In genomic region chr2:180227262-180228059, GRCm38 (mm10) we compare ENCODE assay signal across 8 mouse cellular contexts. TPM values are rescaled to one million over a fixed set of nuclear protein-coding genes. Genes with fewer than 3 reads are reported as not detected.
DNase-seq lines count a peak whose midpoint lies in the region; ATAC-seq and TF ChIP-seq lines count a peak whose summit lies in the region.

No protein-coding gene starts in this region.

- no peaks in the 10 kb centered on the region for H3K9me3 ChIP-seq in intestine, embryonic 16.5 days (ENCODE audit: control insufficient read depth, low read length)
- no peaks in the 10 kb centered on the region for H3K9me3 ChIP-seq in neural tube, embryonic 15.5 days (replicated peaks)

- DNase-seq in spleen, adult 2 months (ENCODE audit: low read depth in 1 of 2, low spot score in 2 of 2), result peak; percentile 14 to 34
- DNase-seq in spleen, adult 12 weeks (ENCODE audit: low spot score), result no peak
- DNase-seq in cerebellum, postnatal 36 days, result peak; percentile 31 to 38
- peak; percentile 58 for DNase-seq in gastrocnemius, postnatal 25 days
- peak; percentile 79 for DNase-seq in lung, adult 2 months
- DNase-seq in layer of hippocampus, postnatal 14 days (ENCODE audit: low spot score in 2 of 2), result no peak

- H3K36me3 ChIP-seq in spleen, adult 2 months (ENCODE audit: control insufficient read depth, insufficient read depth, low read length), result no peaks in the 10 kb centered on the region
- no peaks in the 10 kb centered on the region for H3K36me3 ChIP-seq in intestine, embryonic 16.5 days (ENCODE audit: control insufficient read depth, insufficient read depth, low read length)
- H3K36me3 ChIP-seq in neural tube, embryonic 15.5 days, result no peaks in the 10 kb centered on the region

- peak overlapping the region; percentile 47 for H3K9ac ChIP-seq in intestine, embryonic 16.5 days (ENCODE audit: low read depth, low read length)
- no peak overlapping the region for H3K9ac ChIP-seq in neural tube, embryonic 15.5 days (replicated peaks)

- peaks cover 12% of the 10 kb centered on the region for H3K27me3 ChIP-seq in spleen, adult 2 months (ENCODE audit: control insufficient read depth, insufficient read depth, low read length)
- no peaks in the 10 kb centered on the region for H3K27me3 ChIP-seq in intestine, embryonic 16.5 days (replicated peaks; ENCODE audit: control insufficient read depth, insufficient read depth, low read length)
- peaks cover 46% of the 10 kb centered on the region for H3K27me3 ChIP-seq in neural tube, embryonic 15.5 days (replicated peaks)

- H3K27ac ChIP-seq in spleen, adult 2 months (ENCODE audit: insufficient read depth, low read length), result no peak overlapping the region
- H3K27ac ChIP-seq in intestine, embryonic 16.5 days (ENCODE audit: low read length), result peak overlapping the region; percentile 49
- no peak overlapping the region for H3K27ac ChIP-seq in neural tube, embryonic 15.5 days (replicated peaks)

- peak; percentile 55; the same call in 1 of the 2 replicates for TF ChIP-seq CTCF in spleen, adult 2 months (IDR thresholded peaks at IDR 0.05; ENCODE audit: extremely low read depth, insufficient read depth, insufficient read length, insufficient replicate concordance)
- TF ChIP-seq CTCF in lung, adult 2 months (IDR thresholded peaks at IDR 0.05; ENCODE audit: insufficient read depth, low read length), result peak; percentile 79

- peak; percentile 35 for ATAC-seq in intestine, embryonic 16.5 days
- ATAC-seq in neural tube, embryonic 15.5 days (ENCODE audit: low FRiP score), result no peak

- peaks cover 5% of the 10 kb centered on the region; the same call in 1 of the 2 replicates for H3K4me1 ChIP-seq in spleen, adult 2 months (ENCODE audit: control insufficient read depth, insufficient read depth, insufficient read length)
- H3K4me1 ChIP-seq in intestine, embryonic 16.5 days (ENCODE audit: control insufficient read depth, insufficient read depth, low read length), result peaks cover 48% of the 10 kb centered on the region
- peaks cover 20% of the 10 kb centered on the region for H3K4me1 ChIP-seq in lung, adult 2 months (ENCODE audit: control insufficient read depth, insufficient read depth, low read length)
- peaks cover 38% of the 10 kb centered on the region for H3K4me1 ChIP-seq in neural tube, embryonic 15.5 days

- H3K4me3 ChIP-seq in spleen, adult 2 months (ENCODE audit: extremely low read depth, insufficient read depth, insufficient read length), result no peak overlapping the region
- peak overlapping the region; percentile 26 for H3K4me3 ChIP-seq in intestine, embryonic 16.5 days (ENCODE audit: low read length)
- peak overlapping the region; percentile 2 for H3K4me3 ChIP-seq in lung, adult 2 months (replicated peaks; ENCODE audit: extremely low read depth, low read depth, low read length)
- no peak overlapping the region for H3K4me3 ChIP-seq in neural tube, embryonic 15.5 days (replicated peaks)

- H3K4me2 ChIP-seq in intestine, embryonic 16.5 days (ENCODE audit: low read depth, low read length), result peak overlapping the region; percentile 47
- H3K4me2 ChIP-seq in neural tube, embryonic 15.5 days, result peak overlapping the region; percentile 40

- WGBS in spleen, adult 2 months, result 6% methylated on average over 21 of the region's 21 CpGs
- WGBS in intestine, embryonic 16.5 days, result 2% methylated on average over 21 of the region's 21 CpGs
- 6% methylated on average over 21 of the region's 21 CpGs for WGBS in lung, adult 2 months
- 2% methylated on average over 21 of the region's 21 CpGs for WGBS in neural tube, embryonic 15.5 days

- TF ChIP-seq POLR2A in spleen, adult 2 months (IDR thresholded peaks at IDR 0.05; ENCODE audit: low read depth, low read length), result no peak
- TF ChIP-seq POLR2A in lung, adult 2 months (IDR thresholded peaks at IDR 0.05; ENCODE audit: borderline replicate concordance, extremely low read depth, low read depth, low read length), result no peak

RNA-seq across cellular contexts. Expression of gene Lama5, which starts 1.8 kb away (rescaled TPM):
- polyA plus RNA-seq in spleen, adult 2 months (2012; rRNA removed), result 8.4 and 12.2 TPM in 2 replicates
- 10 to 100 TPM in 1 of 2 experiments, 1 to 10 TPM in 1; 8.0 to 10.0 TPM for total RNA-seq in gastrocnemius, postnatal 25 days (2021)
- polyA plus RNA-seq in intestine, embryonic 16.5 days (2015; fragmentation: Nextera tagmentation; extraction: Ambion mirVana), result 26.7 and 29.7 TPM in 2 replicates
- polyA plus RNA-seq in lung, adult 2 months (2012; rRNA removed), result 145 and 148 TPM in 2 replicates
- polyA plus RNA-seq in neural tube, embryonic 15.5 days (2015; fragmentation: Nextera tagmentation; extraction: Ambion mirVana), result 1.2 and 4.4 TPM in 2 replicates
- 10 to 100 TPM in 1 of 2 experiments, 1 to 10 TPM in 1; 7.3 to 10.7 TPM for total RNA-seq in layer of hippocampus, postnatal 14 days (2021)

RNA-seq across cellular contexts. Expression of gene Rps21, which starts 29.7 kb away (rescaled TPM):
- polyA plus RNA-seq in spleen, adult 2 months (2012; rRNA removed), result 2,793 and 4,124 TPM in 2 replicates
- 100 to 1,000 TPM; 342 to 348 TPM for total RNA-seq in gastrocnemius, postnatal 25 days (2021)
- 471 and 487 TPM in 2 replicates for polyA plus RNA-seq in intestine, embryonic 16.5 days (2015; fragmentation: Nextera tagmentation; extraction: Ambion mirVana)
- 2,052 and 2,661 TPM in 2 replicates for polyA plus RNA-seq in lung, adult 2 months (2012; rRNA removed)
- 382 and 405 TPM in 2 replicates for polyA plus RNA-seq in neural tube, embryonic 15.5 days (2015; fragmentation: Nextera tagmentation; extraction: Ambion mirVana)
- total RNA-seq in layer of hippocampus, postnatal 14 days (2021), result 100 to 1,000 TPM; 571 to 582 TPM

RNA-seq across cellular contexts. Expression of gene Cables2, which starts 45.8 kb away (rescaled TPM):
- 40.9 and 56.9 TPM in 2 replicates for polyA plus RNA-seq in spleen, adult 2 months (2012; rRNA removed)
- total RNA-seq in gastrocnemius, postnatal 25 days (2021), result 10 to 100 TPM in 1 of 2 experiments, 1 to 10 TPM in 1; 8.6 to 10.7 TPM
- polyA plus RNA-seq in intestine, embryonic 16.5 days (2015; fragmentation: Nextera tagmentation; extraction: Ambion mirVana), result 2.8 and 4.8 TPM in 2 replicates
- 22.7 and 28.2 TPM in 2 replicates for polyA plus RNA-seq in lung, adult 2 months (2012; rRNA removed)
- 21.2 and 25.6 TPM in 2 replicates for polyA plus RNA-seq in neural tube, embryonic 15.5 days (2015; fragmentation: Nextera tagmentation; extraction: Ambion mirVana)
- 10 to 100 TPM; 40.2 to 43.6 TPM for total RNA-seq in layer of hippocampus, postnatal 14 days (2021)

RNA-seq across cellular contexts. Expression of gene Adrm1, which starts 56.2 kb away (rescaled TPM):
- polyA plus RNA-seq in spleen, adult 2 months (2012; rRNA removed), result 88.2 and 124 TPM in 2 replicates
- total RNA-seq in gastrocnemius, postnatal 25 days (2021), result 100 to 1,000 TPM in 1 of 2 experiments, 10 to 100 TPM in 1; 88.2 to 102 TPM
- 172 and 194 TPM in 2 replicates for polyA plus RNA-seq in intestine, embryonic 16.5 days (2015; fragmentation: Nextera tagmentation; extraction: Ambion mirVana)
- polyA plus RNA-seq in lung, adult 2 months (2012; rRNA removed), result 108 and 114 TPM in 2 replicates
- polyA plus RNA-seq in neural tube, embryonic 15.5 days (2015; fragmentation: Nextera tagmentation; extraction: Ambion mirVana), result 196 and 203 TPM in 2 replicates
- 100 to 1,000 TPM in 1 of 2 experiments, 10 to 100 TPM in 1; 98.4 to 104 TPM for total RNA-seq in layer of hippocampus, postnatal 14 days (2021)

Comparison
In these comparisons a context has a peak if more than half of its experiments do, and no peak if none do; other contexts are left out.
1. DNase-seq: peak in spleen, adult 2 months (2 of 2), cerebellum, postnatal 36 days (2 of 2), gastrocnemius, postnatal 25 days (single experiment) and lung, adult 2 months (single experiment); none in spleen, adult 12 weeks (single experiment) and layer of hippocampus, postnatal 14 days (0 of 2).
2. H3K4me3 ChIP-seq: peak in intestine, embryonic 16.5 days (single experiment) and lung, adult 2 months (single experiment); none in spleen, adult 2 months (single experiment) and neural tube, embryonic 15.5 days (single experiment).